Mouse (Mus musculus) MEL (cell line): ENCODE results near the gene Zfp938. TPM values are rescaled to one million over a fixed set of nuclear protein-coding genes. Genes with fewer than 3 reads are reported as not detected.

Experiments
- DNase-seq: peaks from one replicate; pipeline ENCODE4 v3.0.0; 2011; ENCODE audit warnings: low read depth, low spot score
- H3K27ac ChIP-seq: 2 replicates; pipeline ENCODE4 v1.5.1; 2012; ENCODE audit warnings: low read depth, mild to moderate bottlenecking, control low read depth, low read length, moderate library complexity; ENCODE audit not compliant: control insufficient read depth
- H3K27me3 ChIP-seq, 2 experiments: fragments of 150-350 bp in 1 of 2; sonication (generic) in 1 of 2; 2 replicates each; pipeline ENCODE4 v1.6.1; 2012; ENCODE audit warnings: low read length in 2 of 2, mild to moderate bottlenecking in 2 of 2, improper control_type of control experiment in 1 of 2, moderate library complexity in 1 of 2; ENCODE audit not compliant: insufficient read depth in 2 of 2, control insufficient read depth in 1 of 2
- H3K36me3 ChIP-seq, 2 experiments: 2 replicates each; pipeline ENCODE4 v1.6.1; 2012 to 2014; ENCODE audit warnings: low read length in 2 of 2, improper control_type of control experiment in 1 of 2, inconsistent platforms in 1 of 2, mild to moderate bottlenecking in 1 of 2; ENCODE audit not compliant: insufficient read depth in 2 of 2, control insufficient read depth in 1 of 2
- H3K4me1 ChIP-seq, 2 experiments: fragments of 150-350 bp in 1 of 2; sonication (generic) in 1 of 2; 2 replicates each; pipeline ENCODE4 v1.6.1; 2012; ENCODE audit warnings: low read length in 2 of 2, improper control_type of control experiment in 1 of 2, mild to moderate bottlenecking in 1 of 2; ENCODE audit not compliant: insufficient read depth in 2 of 2, control insufficient read depth in 1 of 2
- H3K4me3 ChIP-seq, 2 experiments: fragments of 150-350 bp in 1 of 2; sonication (generic) in 1 of 2; 2 replicates each; pipeline ENCODE4 v1.5.1; 2012; ENCODE audit warnings: low read depth in 2 of 2, low read length in 2 of 2, mild to moderate bottlenecking in 2 of 2, moderate library complexity in 2 of 2, control low read depth in 1 of 2, improper control_type of control experiment in 1 of 2; ENCODE audit not compliant: control insufficient read depth in 1 of 2, insufficient read depth in 1 of 2
- H3K79me2 ChIP-seq: 2 replicates; pipeline ENCODE4 v1.6.1; 2012; ENCODE audit warnings: mild to moderate bottlenecking, low read length, moderate library complexity; ENCODE audit not compliant: control insufficient read depth, poor library complexity, insufficient read depth
- H3K9ac ChIP-seq: 2 replicates; pipeline ENCODE4 v1.6.1; 2012; ENCODE audit warnings: low read depth, mild to moderate bottlenecking, control low read depth, low read length, moderate library complexity; ENCODE audit not compliant: control insufficient read depth, poor library complexity, severe bottlenecking
- H3K9me3 ChIP-seq: fragments of 150-350 bp; sonication (generic); replicated peaks from 2 replicates; pipeline ENCODE4 v1.6.1; 2012; ENCODE audit warnings: mild to moderate bottlenecking, low read length, improper control_type of control experiment, moderate library complexity; ENCODE audit not compliant: insufficient read depth
- BHLHE40 ChIP-seq: IDR thresholded peaks from 2 replicates; pipeline ENCODE4 v1.6.1; 2012; ENCODE audit warnings: low read depth, mild to moderate bottlenecking, inconsistent platforms, low read length, improper control_type of control experiment, borderline replicate concordance
- CHD1 ChIP-seq: IDR thresholded peaks from 2 replicates; pipeline ENCODE4 v1.6.1; 2012; ENCODE audit warnings: low read depth, mild to moderate bottlenecking, inconsistent platforms, low read length, improper control_type of control experiment
- CHD2 ChIP-seq: IDR thresholded peaks from 2 replicates; pipeline ENCODE4 v1.6.1; 2011; ENCODE audit warnings: low read length, improper control_type of control experiment
- CTCF ChIP-seq, 3 experiments: IDR thresholded peaks in 2 of 3; conservative IDR thresholded peaks in 1 of 3; 2 replicates each; pipeline ENCODE4 v1.5.1; 2011 to 2012; ENCODE audit warnings: low read length in 3 of 3, low read depth in 2 of 3, mild to moderate bottlenecking in 2 of 3, improper control_type of control experiment in 1 of 3, inconsistent platforms in 1 of 3, mixed read lengths in 1 of 3, moderate library complexity in 1 of 3; ENCODE audit not compliant: control insufficient read depth in 1 of 3, insufficient read depth in 1 of 3, poor library complexity in 1 of 3, severe bottlenecking in 1 of 3
- E2F4 ChIP-seq: IDR thresholded peaks from 2 replicates; pipeline ENCODE4 v1.6.1; 2011; ENCODE audit warnings: low read depth, low read length, improper control_type of control experiment, borderline replicate concordance
- ETS1 ChIP-seq: IDR thresholded peaks from 2 replicates; pipeline ENCODE4 v1.6.1; 2012; ENCODE audit warnings: low read depth, mild to moderate bottlenecking, inconsistent platforms, low read length, improper control_type of control experiment, moderate library complexity
- GABPA ChIP-seq: IDR thresholded peaks from 2 replicates; pipeline ENCODE4 v1.6.1; 2012; ENCODE audit warnings: low read depth, mild to moderate bottlenecking, inconsistent platforms, low read length, improper control_type of control experiment, moderate library complexity
- GATA1 ChIP-seq: IDR thresholded peaks from 2 replicates; pipeline ENCODE4 v1.6.1; 2011; ENCODE audit warnings: low read depth, low read length, improper control_type of control experiment
- HCFC1 ChIP-seq: IDR thresholded peaks from 2 replicates; pipeline ENCODE4 v1.6.1; 2012; ENCODE audit warnings: low read depth, mild to moderate bottlenecking, inconsistent platforms, low read length, improper control_type of control experiment, moderate library complexity
- KAT2A ChIP-seq: conservative IDR thresholded peaks from 2 replicates; pipeline ENCODE4 v1.6.1; 2012; ENCODE audit warnings: low read depth, low read length, improper control_type of control experiment, inconsistent platforms
- MAX ChIP-seq: IDR thresholded peaks from 2 replicates; pipeline ENCODE4 v1.6.1; 2011; ENCODE audit warnings: low read length, improper control_type of control experiment
- MAZ ChIP-seq: IDR thresholded peaks from 2 replicates; pipeline ENCODE4 v1.6.1; 2012; ENCODE audit warnings: low read depth, mild to moderate bottlenecking, inconsistent platforms, low read length, improper control_type of control experiment
- MEF2A ChIP-seq: IDR thresholded peaks from 2 replicates; pipeline ENCODE4 v1.6.1; 2014; ENCODE audit warnings: low read depth, mild to moderate bottlenecking, inconsistent platforms, low read length, improper control_type of control experiment; ENCODE audit not compliant: poor library complexity, insufficient replicate concordance, severe bottlenecking; ENCODE audit errors: extremely low read depth
- MXI1 ChIP-seq: IDR thresholded peaks from 2 replicates; pipeline ENCODE4 v1.6.1; 2011; ENCODE audit warnings: mild to moderate bottlenecking, low read depth, low read length, improper control_type of control experiment
- MYC ChIP-seq: IDR thresholded peaks from 2 replicates; pipeline ENCODE4 v1.6.1; 2011; ENCODE audit warnings: low read depth, mild to moderate bottlenecking, low read length, improper control_type of control experiment, moderate library complexity
- POLR2A ChIP-seq, 2 experiments: IDR thresholded peaks; 2 replicates each; pipeline ENCODE4 v1.6.1; 2011 to 2012; ENCODE audit warnings: low read length in 2 of 2, mild to moderate bottlenecking in 2 of 2, control low read depth in 1 of 2, improper control_type of control experiment in 1 of 2, low read depth in 1 of 2, moderate library complexity in 1 of 2; ENCODE audit not compliant: control insufficient read depth in 1 of 2, insufficient read depth in 1 of 2, poor library complexity in 1 of 2
- RAD21 ChIP-seq: IDR thresholded peaks from 2 replicates; pipeline ENCODE4 v1.6.1; 2011; ENCODE audit warnings: mild to moderate bottlenecking, low read depth, low read length, improper control_type of control experiment
- SIN3A ChIP-seq: IDR thresholded peaks from 2 replicates; pipeline ENCODE4 v1.6.1; 2012; ENCODE audit warnings: low read length, improper control_type of control experiment, inconsistent platforms
- TAL1 ChIP-seq: IDR thresholded peaks from 2 replicates; pipeline ENCODE4 v1.6.1; 2012; ENCODE audit warnings: mild to moderate bottlenecking, inconsistent platforms, low read length, moderate library complexity, mixed read lengths
- TCF12 ChIP-seq: IDR thresholded peaks from 2 replicates; pipeline ENCODE4 v1.6.1; 2014; ENCODE audit warnings: low read depth, mild to moderate bottlenecking, inconsistent platforms, low read length, improper control_type of control experiment, moderate library complexity
- UBTF ChIP-seq: IDR thresholded peaks from 2 replicates; pipeline ENCODE4 v1.6.1; 2012; ENCODE audit warnings: low read depth, mild to moderate bottlenecking, inconsistent platforms, low read length, improper control_type of control experiment, moderate library complexity, borderline replicate concordance; ENCODE audit not compliant: insufficient read depth
- USF2 ChIP-seq, 2 experiments: IDR thresholded peaks; 2 replicates each; pipeline ENCODE4 v1.6.1; 2011 to 2012; ENCODE audit warnings: improper control_type of control experiment in 2 of 2, low read length in 2 of 2, borderline replicate concordance in 1 of 2, inconsistent platforms in 1 of 2, low read depth in 1 of 2, mild to moderate bottlenecking in 1 of 2; ENCODE audit not compliant: insufficient read depth in 1 of 2
- ZKSCAN1 ChIP-seq: IDR thresholded peaks from 2 replicates; pipeline ENCODE4 v1.6.1; 2012; ENCODE audit warnings: low read depth, mild to moderate bottlenecking, inconsistent platforms, low read length, improper control_type of control experiment, moderate library complexity
- polyA plus RNA-seq, 2 experiments: library from polyadenylated mRNA; stranded (reverse) in 1 of 2; unstranded in 1 of 2; fragments of >175 nt in 1 of 2; fragments of >200 nt in 1 of 2; gene quantifications; 2 replicates each; pipeline versions ENCODE4 v1.2.1 to v1.2.4; 2012; ENCODE audit warnings: low replicate concordance in 2 of 2, low read depth in 1 of 2; ENCODE audit not compliant: insufficient read length in 2 of 2, insufficient read depth in 1 of 2, missing spikeins in 1 of 2
- total RNA-seq: library from RNA; depleted of rRNA; stranded (reverse); fragments of 300-350 nt; gene quantifications from 2 replicates; pipeline ENCODE4 v1.2.3, GENCODE M21; 2012; rRNA removed

The Zfp938 gene
- total RNA-seq (not detected in 2 replicates), polyA plus RNA-seq (not detected)

GRCm38 (mm10) chr10:82240742-82241400, at the start of gene Zfp938:
Gene Zfp938, minus strand, starts transcription at chr10:82241280.
- Histone ChIP-seq H3K9me3 (no peaks in the 10 kb centered on the region), H3K4me1 (no peaks in the 10 kb centered on the region), H3K27me3 (no peaks in the 10 kb centered on the region), H3K4me3 (no peak within 1 kb of the TSS), H3K27ac (no peak within 1 kb of the TSS), H3K36me3 (no peaks in the 10 kb centered on the region), H3K9ac (no peak within 1 kb of the TSS), H3K79me2 (no peaks in the 10 kb centered on the region)
- no peak for DNase-seq
- TF ChIP-seq MAZ (no peak), TAL1 (no peak), ZKSCAN1 (no peak), MYC (no peak), GABPA (no peak), CHD2 (no peak), POLR2A (IDR thresholded peaks at IDR 0.05; ENCODE audit: control insufficient read depth in 1 of 2, insufficient read depth in 1 of 2, low read depth in 1 of 2, low read length in 2 of 2, poor library complexity in 1 of 2) (no peak), MEF2A (no peak), BHLHE40 (no peak)
- TF ChIP-seq, all 39 proteins: peak for 0

DNA sequence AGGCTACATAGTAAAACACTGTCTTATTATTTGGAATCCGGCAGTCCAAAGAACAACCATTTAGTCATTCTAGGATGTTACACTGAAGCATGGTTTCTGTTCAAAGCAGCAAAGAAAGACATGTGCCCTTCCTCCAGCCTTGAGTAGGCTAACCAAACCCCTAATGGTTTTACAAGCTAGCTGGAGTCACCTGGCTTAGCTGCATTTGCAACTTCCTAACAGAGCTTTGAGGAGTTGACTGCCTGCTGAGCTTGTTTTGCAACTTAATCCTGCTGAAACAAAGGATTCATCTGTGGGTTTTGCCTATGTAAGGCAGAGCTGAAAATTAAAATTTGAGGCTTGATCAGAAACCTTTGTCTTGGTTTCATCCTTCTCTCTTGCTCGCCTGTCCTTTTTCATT, 16.3 kb upstream of the Zfp938 start:
- DNase-seq = no peak
- TF ChIP-seq SIN3A = no peak
- no peak for TF ChIP-seq POLR2A (IDR thresholded peaks at IDR 0.05; ENCODE audit: control insufficient read depth in 1 of 2, insufficient read depth in 1 of 2, low read depth in 1 of 2, low read length in 2 of 2, poor library complexity in 1 of 2)
- TF ChIP-seq E2F4 = no peak
- no peak for TF ChIP-seq HCFC1
- no peak for TF ChIP-seq UBTF
- TF ChIP-seq BHLHE40 = no peak
- no peak for TF ChIP-seq CTCF (IDR thresholded peaks at IDR 0.05 in 2 of 3, conservative IDR thresholded peaks at IDR 0.05 in 1 of 3; ENCODE audit: control insufficient read depth in 1 of 3, insufficient read depth in 1 of 3, low read depth in 2 of 3, low read length in 3 of 3, poor library complexity in 1 of 3, severe bottlenecking in 1 of 3)
- no peak for TF ChIP-seq MAX
- no peak for TF ChIP-seq CHD1
- no peak for TF ChIP-seq TCF12
- no peak for TF ChIP-seq MXI1
- TF ChIP-seq USF2 (IDR thresholded peaks at IDR 0.05; ENCODE audit: borderline replicate concordance in 1 of 2, insufficient read depth in 1 of 2, low read depth in 1 of 2, low read length in 2 of 2) = no peak
- TF ChIP-seq KAT2A = no peak
- no peak for TF ChIP-seq MAZ
- TF ChIP-seq RAD21 = no peak
- no peak for TF ChIP-seq GATA1
- no peak for TF ChIP-seq ETS1

More for the DNA sequence above, 16.3 kb upstream of the Zfp938 start:
- no peak overlapping the region for H3K9ac ChIP-seq
- no peaks in the 10 kb centered on the region for H3K79me2 ChIP-seq
- no peak overlapping the region for H3K27ac ChIP-seq
- H3K4me1 ChIP-seq = no peaks in the 10 kb centered on the region
- H3K4me3 ChIP-seq = no peak overlapping the region
- H3K27me3 ChIP-seq = no peaks in the 10 kb centered on the region
- no peaks in the 10 kb centered on the region for H3K9me3 ChIP-seq
- no peaks in the 10 kb centered on the region for H3K36me3 ChIP-seq
